Mouse (Mus musculus): ENCODE results near the gene Fbxw9. TPM values are rescaled to one million over a fixed set of nuclear protein-coding genes. Genes with fewer than 3 reads are reported as not detected.
A peak's percentile ranks its signal among the peaks of the same experiment; 100 is the strongest.

The Fbxw9 gene
- total RNA-seq, 2 experiments from 2014 or later = 22.4 to 24.9 TPM

- peak; percentile 94 for DNase-seq
Observed at GRCm38 (mm10) chr8:85083108-85083813, 23.4 kb downstream of the Fbxw9 start, which contains the start of gene Man2b1. Gene Man2b1 (plus strand): TSS chr8:85083270.

DNA sequence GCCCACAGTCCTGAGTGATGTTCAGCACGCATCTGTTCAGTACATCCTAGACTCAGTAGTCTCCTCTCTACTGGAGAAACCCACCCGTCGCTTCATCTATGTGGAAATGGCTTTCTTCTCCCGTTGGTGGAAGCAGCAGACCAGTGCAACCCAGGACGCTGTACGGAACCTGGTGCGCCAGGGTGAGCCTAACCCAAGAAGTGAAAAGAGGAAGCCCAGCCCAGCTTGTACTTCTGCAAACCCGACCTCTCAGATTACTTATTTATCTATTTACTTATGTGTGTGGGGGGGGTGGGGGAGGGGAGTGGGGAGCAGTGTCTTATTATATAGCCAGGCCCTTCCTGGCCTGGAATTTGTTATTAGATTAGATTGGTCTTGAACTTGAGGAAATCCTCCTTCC is 24.8 kb downstream of the Fbxw9 start:
- no peak for DNase-seq

DNA sequence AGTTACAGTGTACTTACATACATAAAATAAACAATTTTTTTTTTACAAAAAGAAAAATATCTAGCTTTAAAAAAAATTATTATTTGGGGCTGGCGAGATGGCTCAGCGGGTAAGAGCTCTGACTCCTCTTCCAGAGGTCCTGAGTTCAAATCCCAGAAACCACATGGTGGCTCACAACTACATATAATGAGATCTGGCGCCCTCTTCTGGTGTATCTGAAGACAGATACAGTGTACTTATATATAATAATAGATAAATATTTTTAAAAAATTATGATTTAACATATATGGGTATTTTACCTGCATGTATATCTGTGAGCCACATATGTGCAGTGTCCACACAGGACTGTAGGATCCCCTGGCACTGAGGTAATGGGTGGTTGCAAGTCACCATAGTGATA is 26.4 kb downstream of the Fbxw9 start:
- DNase-seq = no peak

- DNase-seq = no peak
Observed at GRCm38 (mm10) chr8:85088771-85089170, 28.9 kb downstream of the Fbxw9 start.

DNA sequence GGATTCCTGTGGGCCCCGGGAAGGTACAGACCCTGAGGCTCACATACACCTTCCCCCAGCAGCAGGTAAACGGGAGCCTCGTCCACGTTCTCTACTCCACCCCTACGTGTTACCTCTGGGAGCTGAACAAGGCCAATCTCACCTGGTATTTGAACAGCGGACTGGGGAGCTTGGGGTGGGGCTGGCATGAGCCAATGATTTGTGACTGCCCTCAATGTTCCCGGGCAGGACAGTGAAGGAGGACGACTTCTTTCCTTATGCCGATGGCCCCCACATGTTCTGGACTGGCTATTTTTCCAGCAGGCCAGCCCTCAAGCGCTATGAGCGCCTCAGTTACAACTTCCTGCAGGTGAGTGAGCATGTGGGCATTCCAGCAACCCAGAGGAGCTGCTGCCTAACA is 31.0 kb downstream of the Fbxw9 start:
- DNase-seq = no peak

DNA sequence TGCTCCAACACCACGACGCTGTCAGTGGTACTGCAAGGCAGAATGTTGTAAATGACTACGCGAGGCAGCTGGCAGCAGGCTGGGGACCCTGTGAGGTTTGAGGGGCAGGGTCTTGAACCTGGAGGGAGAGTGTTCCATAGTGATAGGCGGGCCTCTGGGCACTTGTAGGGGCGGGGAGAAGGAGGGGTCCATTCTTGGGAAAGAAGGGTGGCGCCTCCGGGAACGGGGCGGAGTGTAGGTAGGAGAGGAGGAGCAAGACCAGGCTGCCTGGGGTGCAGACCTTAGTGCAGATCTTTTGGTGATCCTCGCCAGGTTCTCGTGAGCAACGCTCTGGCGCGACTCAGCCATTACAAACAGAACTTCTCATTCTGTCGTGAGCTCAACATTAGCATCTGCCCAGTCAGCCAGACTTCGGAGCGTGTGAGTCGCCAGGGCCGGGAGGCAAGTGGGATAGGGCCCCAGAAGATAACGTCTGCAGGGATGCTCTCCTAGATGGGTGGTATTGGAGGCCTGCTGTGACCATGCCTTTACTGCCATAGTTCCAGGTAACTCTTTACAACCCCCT is 31.8 kb downstream of the Fbxw9 start:
- no peak for DNase-seq

DNA sequence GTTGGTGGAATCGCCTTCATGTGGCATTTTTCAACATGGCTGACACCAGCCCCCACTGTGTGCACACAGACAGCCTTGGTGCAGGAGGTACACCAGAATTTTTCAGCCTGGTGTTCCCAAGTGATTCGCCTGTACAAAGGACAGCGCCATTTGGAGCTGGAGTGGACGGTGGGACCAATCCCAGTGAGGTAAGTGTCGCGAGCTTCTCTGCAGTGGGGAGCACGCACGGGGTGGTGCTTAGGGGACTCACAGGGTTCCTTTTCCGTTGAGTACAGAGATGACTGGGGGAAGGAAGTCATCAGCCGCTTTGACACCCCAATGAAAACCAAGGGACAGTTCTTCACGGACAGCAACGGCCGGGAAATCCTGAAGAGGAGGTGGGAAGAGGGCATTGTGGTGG is 35.2 kb downstream of the Fbxw9 start:
- DNase-seq = no peak

- no peak for DNase-seq
Observed at GRCm38 (mm10) chr8:85095566-85095965, 35.7 kb downstream of the Fbxw9 start.

DNA sequence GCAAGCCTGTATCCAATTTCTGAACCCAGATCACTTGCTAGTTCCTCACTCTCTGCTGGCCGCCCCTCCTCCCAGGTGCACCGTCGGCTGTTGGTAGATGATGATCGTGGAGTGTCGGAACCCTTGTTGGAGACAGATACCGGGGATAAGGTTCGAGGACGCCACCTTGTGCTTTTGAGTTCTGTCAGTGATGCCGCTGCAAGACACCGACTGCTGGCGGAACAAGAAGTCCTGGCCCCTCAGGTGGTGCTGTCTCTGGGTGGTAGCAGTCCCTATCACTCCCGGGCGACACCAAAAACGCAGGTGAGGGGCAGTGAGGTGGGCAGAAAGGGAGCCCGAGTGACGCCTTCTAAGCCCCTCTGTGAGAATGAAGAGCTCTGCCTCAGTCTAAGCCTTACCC is 36.3 kb downstream of the Fbxw9 start:
- no peak for DNase-seq

DNA sequence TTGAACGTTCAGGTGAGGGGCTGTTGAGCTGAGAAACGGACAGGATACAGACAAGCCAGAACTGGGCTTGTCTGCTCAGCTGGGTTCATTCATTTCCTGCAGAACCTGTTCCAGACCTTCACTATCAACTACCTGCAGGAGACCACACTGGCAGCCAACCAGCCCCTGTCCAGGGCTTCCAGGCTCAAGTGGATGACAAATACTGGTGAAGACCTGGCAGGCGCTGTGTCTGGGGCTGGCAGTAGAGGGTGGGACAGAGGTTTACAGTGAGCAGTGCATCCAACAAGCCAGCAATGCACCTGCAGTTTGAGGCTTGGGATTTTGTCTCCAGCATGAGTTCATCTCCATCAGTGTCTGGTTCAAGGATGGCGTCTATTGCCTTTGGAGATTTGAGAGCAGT is 37.0 kb downstream of the Fbxw9 start:
- no peak for DNase-seq

DNA sequence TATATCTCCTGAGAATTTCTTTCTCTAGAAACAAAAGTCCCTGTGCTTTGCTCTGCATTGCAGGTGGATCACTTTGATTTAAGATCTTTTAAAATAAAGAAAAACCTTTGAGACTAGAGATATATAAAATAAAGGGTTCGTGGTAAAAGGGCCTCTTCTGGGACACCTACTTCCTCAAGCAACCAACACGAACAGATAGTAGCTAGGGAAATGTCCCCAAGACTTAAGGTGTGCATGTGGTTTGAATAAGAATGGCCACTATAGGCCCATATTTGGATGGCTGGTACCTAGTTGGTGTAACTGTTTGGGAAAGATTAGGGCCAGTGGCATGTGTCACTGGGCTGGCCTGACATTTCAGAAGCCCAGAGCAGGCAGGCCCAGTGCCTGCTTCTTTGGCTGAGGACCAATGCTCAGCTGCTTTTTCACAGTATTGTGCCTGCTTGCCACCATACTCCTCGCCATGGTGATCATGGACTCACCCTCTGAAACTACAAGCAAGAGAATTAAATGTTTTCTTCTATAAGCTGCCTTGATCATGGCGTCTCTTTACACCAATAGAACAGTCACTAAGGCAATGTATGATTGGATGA is 40.3 kb downstream of the Fbxw9 start:
- DNase-seq = no peak

DNA sequence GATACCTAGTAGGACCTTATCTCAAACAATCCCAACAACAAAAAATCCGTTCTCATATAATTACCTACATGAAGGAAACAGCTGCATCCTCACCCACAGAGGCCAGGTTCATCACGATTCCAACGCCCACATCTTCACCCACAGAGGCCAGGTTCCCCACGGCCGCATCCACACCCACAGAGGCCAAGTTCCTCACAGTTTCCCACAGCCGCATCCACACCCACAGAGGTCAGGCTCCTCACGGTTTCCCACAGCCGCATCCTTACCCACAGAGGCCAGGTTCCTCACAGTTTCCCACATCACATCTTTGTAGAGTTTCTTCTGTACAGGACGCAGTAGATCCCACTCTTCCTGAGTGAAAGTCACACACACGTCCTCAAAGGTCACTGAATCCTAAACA is 53.4 kb downstream of the Fbxw9 start:
- no peak for DNase-seq

- DNase-seq = no peak
Observed at GRCm38 (mm10) chr8:85115501-85115900, 55.6 kb downstream of the Fbxw9 start.

Small RNAs within 50 kb of the gene (microRNA-seq; reads per million reads assigned to microRNA genes)
- not detected for gene Gm23388
- gene Mir7070 = not detected

Other genes starting within 250 kb of the Fbxw9 start
- 1 to 10 TPM; 5.0 to 6.9 TPM for gene Dand5, start 237.2 kb upstream of the Fbxw9 start, total RNA-seq (2021)
- gene Gadd45gip1, start 228.5 kb upstream of the Fbxw9 start, total RNA-seq (2021) = 10 to 100 TPM; 39.2 to 40.0 TPM
- 100 to 1,000 TPM in 1 of 2 experiments, 10 to 100 TPM in 1; 89.4 to 108 TPM for gene Rad23a, start 219.4 kb upstream of the Fbxw9 start, total RNA-seq (2021)
- gene Calr, start 213.1 kb upstream of the Fbxw9 start, total RNA-seq (2021) = 100 to 1,000 TPM; 404 to 492 TPM
- gene Farsa, start 203.1 kb upstream of the Fbxw9 start, total RNA-seq (2021) = 10 to 100 TPM; 52.0 to 52.4 TPM
- gene Syce2, start 187.9 kb upstream of the Fbxw9 start, total RNA-seq (2021) = 10 to 100 TPM; 16.1 to 21.1 TPM
- gene Gcdh, start 166.1 kb upstream of the Fbxw9 start, total RNA-seq (2021) = 10 to 100 TPM; 77.9 to 96.9 TPM
- 1 to 10 TPM; 2.6 to 4.3 TPM for gene Klf1, start 158.1 kb upstream of the Fbxw9 start, total RNA-seq (2021)
- 10 to 100 TPM; 11.8 to 12.8 TPM for gene Dnase2a, start 151.5 kb upstream of the Fbxw9 start, total RNA-seq (2021)
- 1 to 10 TPM; 2.3 to 4.2 TPM for gene Mast1, start 122.7 kb upstream of the Fbxw9 start, total RNA-seq (2021)
- gene Rtbdn, start 113.1 kb upstream of the Fbxw9 start, total RNA-seq (2021) = under 1 TPM in 1 of 2 experiments, not detected in 1; 0.21 TPM
- gene Gm49661, start 90.6 kb upstream of the Fbxw9 start, total RNA-seq (2021) = 1 to 10 TPM in 1 of 2 experiments, not detected in 1; 1.1 TPM
- 100 to 1,000 TPM; 477 to 503 TPM for gene Prdx2, start 90.5 kb upstream of the Fbxw9 start, total RNA-seq (2021)
- 10 to 100 TPM; 88.6 to 91.7 TPM for gene Rnaseh2a, start 90.3 kb upstream of the Fbxw9 start, total RNA-seq (2021)
- 100 to 1,000 TPM in 1 of 2 experiments, 10 to 100 TPM in 1; 28.7 to 134 TPM for gene Junb, start 81.3 kb upstream of the Fbxw9 start, total RNA-seq (2021)
- 1 to 10 TPM; 6.5 to 6.6 TPM for gene Hook2, start 69.5 kb upstream of the Fbxw9 start, total RNA-seq (2021)
- gene Best2, start 45.5 kb upstream of the Fbxw9 start, total RNA-seq (2021) = not detected
- gene Asna1, start 34.8 kb upstream of the Fbxw9 start, total RNA-seq (2021) = 10 to 100 TPM; 86.5 to 92.4 TPM
- gene Trir, start 33.2 kb upstream of the Fbxw9 start, total RNA-seq (2021) = 100 to 1,000 TPM; 143 to 155 TPM
- gene Tnpo2, start 23.1 kb upstream of the Fbxw9 start, total RNA-seq (2021) = 10 to 100 TPM; 56.6 to 59.7 TPM
- 1 to 10 TPM in 1 of 2 experiments, not detected in 1; 1.2 TPM for gene Gm5741, start 7.9 kb downstream of the Fbxw9 start, total RNA-seq (2021)
- 10 to 100 TPM; 35.7 to 36.5 TPM for gene Dhps, start 11.7 kb downstream of the Fbxw9 start, total RNA-seq (2021)
- 10 to 100 TPM; 58.2 to 70.5 TPM for gene Wdr83os, start 20.7 kb downstream of the Fbxw9 start, total RNA-seq (2021)
- gene Wdr83, start 21.3 kb downstream of the Fbxw9 start, total RNA-seq (2021) = 10 to 100 TPM; 25.7 to 29.8 TPM
- 10 to 100 TPM; 52.7 to 56.6 TPM for gene Man2b1, start 23.2 kb downstream of the Fbxw9 start, total RNA-seq (2021)
- 1 to 10 TPM; 3.7 to 3.9 TPM for gene Zfp791, start 63.0 kb downstream of the Fbxw9 start, total RNA-seq (2021)
- not detected for gene Cks1brt, start 91.9 kb downstream of the Fbxw9 start, total RNA-seq (2021)
- gene Olfr371, start 165.9 kb downstream of the Fbxw9 start, total RNA-seq (2021) = not detected
- gene Orc6, start 239.6 kb downstream of the Fbxw9 start, total RNA-seq (2021) = 10 to 100 TPM; 31.9 to 37.7 TPM
- gene Vps35, start 239.7 kb downstream of the Fbxw9 start, total RNA-seq (2021) = 10 to 100 TPM; 82.6 to 84.7 TPM